Comparison of ENCODE assay signal across 26 mouse cellular contexts in genomic region chr6:36897616-36898149, GRCm38 (mm10).
A peak's percentile ranks its signal among the peaks of the same experiment; 100 is the strongest.
DNase-seq lines count a peak whose midpoint lies in the region; ATAC-seq and TF ChIP-seq lines count a peak whose summit lies in the region.
"Had no signal": no experiment of that assay in that cellular context is flagged by ENCODE, and none has a peak within 500 bp of the region (broad histone marks: within the 10 kb centered on the region; RNA-seq: fewer than 3 reads in every experiment).

No protein-coding gene starts in this region.

- ATAC-seq in kidney, embryonic 14.5 days (ENCODE audit: low FRiP score, low TSS enrichment) = 0 out of 2 replicates have a peak, but pooled peaks have one; percentile 64
- peak; percentile 47; the same call in 1 of the 2 replicates for ATAC-seq in lung, embryonic 14.5 days (ENCODE audit: insufficient read depth)
- ATAC-seq in limb, embryonic 13.5 days (ENCODE audit: low FRiP score, low read depth) = peak; percentile 49; the same call in 1 of the 2 replicates
- ATAC-seq: forebrain, embryonic 16.5 days; hindbrain, postnatal 0 days; midbrain, embryonic 13.5 days; Patski had no signal

- peak; percentile 19 for DNase-seq in embryo, embryonic 11 days
- DNase-seq in embryo, embryonic 10 days (ENCODE audit: low spot score) = no peak
- no peak for DNase-seq in kidney, postnatal 14 days
- peak; percentile 46 for DNase-seq in lung, embryonic 14.5 days
- DNase-seq in lung, adult 18-20 months = no peak
- DNase-seq in urinary bladder, adult 18-20 months (ENCODE audit: low spot score in 2 of 2) = no peak
- DNase-seq: adrenal gland, postnatal 10 days; cerebellum, adult 11 months; cerebellum, adult 9-10 months; cerebellum, postnatal 36 days; heart, postnatal 36 days; kidney, adult 11 months; kidney, postnatal 36 days; right cerebral cortex, postnatal 4 days; thymus, postnatal 4 days had no signal

- H3K4me3 ChIP-seq in kidney, embryonic 14.5 days (ENCODE audit: low read length) = no peak overlapping the region
- H3K4me3 ChIP-seq in lung, embryonic 14.5 days (ENCODE audit: low read depth, low read length) = no peak overlapping the region
- H3K4me3 ChIP-seq in limb, embryonic 13.5 days = no peak overlapping the region
- H3K4me3 ChIP-seq: hindbrain, embryonic 12.5 days; liver, embryonic 15.5 days; midbrain, embryonic 13.5 days; neural tube, embryonic 13.5 days had no signal

- no peaks in the 10 kb centered on the region for H3K27me3 ChIP-seq in kidney, embryonic 14.5 days (ENCODE audit: control insufficient read depth, insufficient read depth, low read length)
- H3K27me3 ChIP-seq in lung, embryonic 14.5 days (ENCODE audit: insufficient read depth, low read length) = no peaks in the 10 kb centered on the region
- H3K27me3 ChIP-seq in limb, embryonic 13.5 days = no peaks in the 10 kb centered on the region
- H3K27me3 ChIP-seq: hindbrain, embryonic 12.5 days; liver, embryonic 15.5 days; midbrain, embryonic 13.5 days; neural tube, embryonic 13.5 days had no signal

- no peaks in the 10 kb centered on the region for H3K4me1 ChIP-seq in kidney, embryonic 14.5 days (ENCODE audit: control insufficient read depth, insufficient read depth, low read length)
- 0 out of 2 replicates have a peak, but pooled peaks cover 3% of the 10 kb centered on the region for H3K4me1 ChIP-seq in lung, embryonic 14.5 days (ENCODE audit: insufficient read depth)
- H3K4me1 ChIP-seq in limb, embryonic 13.5 days = peaks cover 24% of the 10 kb centered on the region
- H3K4me1 ChIP-seq: liver, embryonic 15.5 days had no signal

- H3K4me2 ChIP-seq in kidney, embryonic 14.5 days (replicated peaks; ENCODE audit: low read depth, low read length) = no peak overlapping the region
- no peak overlapping the region for H3K4me2 ChIP-seq in lung, embryonic 14.5 days
- H3K4me2 ChIP-seq in limb, embryonic 13.5 days (replicated peaks) = no peak overlapping the region
- H3K4me2 ChIP-seq: hindbrain, embryonic 12.5 days; liver, embryonic 15.5 days; midbrain, embryonic 13.5 days; neural tube, embryonic 13.5 days had no signal

- no peak overlapping the region for H3K27ac ChIP-seq in kidney, embryonic 14.5 days (ENCODE audit: low read depth, low read length)
- H3K27ac ChIP-seq in lung, embryonic 14.5 days (ENCODE audit: low read depth) = no peak overlapping the region
- H3K27ac ChIP-seq in limb, embryonic 13.5 days = peak overlapping the region; percentile 28; the same call in 1 of the 2 replicates
- H3K27ac ChIP-seq: hindbrain, embryonic 12.5 days; hindbrain, postnatal 0 days; liver, embryonic 15.5 days; macrophage; midbrain, embryonic 13.5 days; neural tube, embryonic 13.5 days had no signal

- 50% methylated on average over 3 of the region's 3 CpGs for WGBS in kidney, embryonic 14.5 days
- 26% methylated on average over 3 of the region's 3 CpGs for WGBS in lung, embryonic 14.5 days
- 7% methylated on average over 3 of the region's 3 CpGs for WGBS in limb, embryonic 13.5 days

- no peaks in the 10 kb centered on the region for H3K9me3 ChIP-seq in kidney, embryonic 14.5 days (ENCODE audit: control insufficient read depth, low read length)
- H3K9me3 ChIP-seq in lung, embryonic 14.5 days (ENCODE audit: low read depth, low read length) = no peaks in the 10 kb centered on the region
- no peaks in the 10 kb centered on the region for H3K9me3 ChIP-seq in limb, embryonic 13.5 days
- H3K9me3 ChIP-seq: G1E; hindbrain, embryonic 12.5 days; liver, embryonic 15.5 days; midbrain, embryonic 13.5 days; neural tube, embryonic 13.5 days had no signal

- TF ChIP-seq CTCF in lung, embryonic 14.5 days (IDR thresholded peaks at IDR 0.05; ENCODE audit: low read depth) = no peak

- H3K36me3 ChIP-seq in kidney, embryonic 14.5 days (ENCODE audit: control insufficient read depth, insufficient read depth, low read length) = no peaks in the 10 kb centered on the region
- H3K36me3 ChIP-seq in lung, embryonic 14.5 days (ENCODE audit: insufficient read depth) = no peaks in the 10 kb centered on the region
- no peaks in the 10 kb centered on the region for H3K36me3 ChIP-seq in limb, embryonic 13.5 days
- H3K36me3 ChIP-seq: G1E; hindbrain, embryonic 12.5 days; liver, embryonic 15.5 days; midbrain, embryonic 13.5 days; neural tube, embryonic 13.5 days had no signal

- no peak overlapping the region for H3K9ac ChIP-seq in kidney, embryonic 14.5 days (ENCODE audit: low read depth, low read length)
- H3K9ac ChIP-seq in lung, embryonic 14.5 days = no peak overlapping the region
- no peak overlapping the region for H3K9ac ChIP-seq in limb, embryonic 13.5 days
- H3K9ac ChIP-seq: hindbrain, embryonic 12.5 days; liver, embryonic 15.5 days; midbrain, embryonic 13.5 days; neural tube, embryonic 13.5 days had no signal

Comparison
In these comparisons a context has a peak if more than half of its experiments do, and no peak if none do; other contexts are left out.
1. DNase-seq: peak in embryo, embryonic 11 days (single experiment) and lung, embryonic 14.5 days (single experiment); none in embryo, embryonic 10 days (single experiment), kidney, postnatal 14 days (single experiment), lung, adult 18-20 months (0 of 2) and urinary bladder, adult 18-20 months (0 of 2).
2. Peak in every context shown above with its lines, with median percentiles within 50 percentile points of each other: ATAC-seq.